8 mouse cellular contexts compared by ENCODE assay signal in the genomic region with DNA sequence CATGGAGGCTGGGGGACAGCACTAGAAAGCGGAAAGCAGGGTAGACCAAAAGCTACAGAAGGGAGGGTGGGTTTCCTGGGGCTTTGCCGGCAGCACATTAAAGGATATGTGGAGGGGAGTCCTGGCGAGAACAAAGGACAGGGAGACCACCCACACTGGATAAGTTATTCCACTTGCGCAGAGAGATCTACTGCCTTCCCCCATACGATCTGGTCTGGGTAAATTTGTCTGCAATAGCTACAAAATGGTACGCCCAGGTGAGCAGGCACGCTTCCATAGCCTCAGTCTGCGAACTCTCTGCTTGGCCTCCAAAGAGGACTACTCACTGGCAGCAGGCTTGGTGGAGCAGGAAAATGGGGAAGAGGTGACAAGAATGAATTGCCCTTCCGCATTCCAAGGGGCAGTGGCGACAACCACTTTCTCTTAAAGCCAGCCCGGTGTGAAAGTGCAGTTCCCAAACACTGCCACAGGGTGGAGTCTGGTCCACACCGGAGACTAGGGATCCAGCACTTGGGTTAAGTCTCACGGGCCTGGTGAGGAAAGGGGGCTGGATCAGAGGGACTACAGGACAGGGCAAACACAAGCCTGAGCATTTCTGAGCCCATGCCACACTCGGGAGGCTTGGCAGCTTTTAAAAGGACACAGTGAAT. TPM values are rescaled to one million over a fixed set of nuclear protein-coding genes. Genes with fewer than 3 reads are reported as not detected.
DNase-seq lines count a peak whose midpoint lies in the region; ATAC-seq and TF ChIP-seq lines count a peak whose summit lies in the region.

No protein-coding gene starts in this region.

- peak overlapping the region; percentile 14; the same call in 1 of the 2 replicates for H3K9ac ChIP-seq in forebrain, postnatal 0 days

- peak; percentile 78 for TF ChIP-seq CTCF in G1E (IDR thresholded peaks at IDR 0.05; ENCODE audit: low read depth, low read length)
- TF ChIP-seq CTCF in cerebellum, adult 2 months (IDR thresholded peaks at IDR 0.05; ENCODE audit: borderline replicate concordance, insufficient read depth, low read depth, low read length) = peak; percentile 96
- TF ChIP-seq CTCF in forebrain, postnatal 0 days (IDR thresholded peaks at IDR 0.05; ENCODE audit: low read depth) = peak; percentile 96
- peak; percentile 99 for TF ChIP-seq CTCF in layer of hippocampus, adult 2 months (conservative IDR thresholded peaks at IDR 0.05)
- TF ChIP-seq CTCF in lung, adult 2 months (IDR thresholded peaks at IDR 0.05; ENCODE audit: insufficient read depth, low read length) = peak; percentile 95
- TF ChIP-seq CTCF in olfactory bulb, adult 2 months (IDR thresholded peaks at IDR 0.05; ENCODE audit: insufficient read depth, low read depth, low read length) = peak; percentile 87
- TF ChIP-seq CTCF in thymus, adult 2 months (IDR thresholded peaks at IDR 0.05; ENCODE audit: borderline replicate concordance, control insufficient read depth, extremely low read depth, insufficient read depth, low read length, poor library complexity) = peak; percentile 88; the same call in 1 of the 2 replicates

- WGBS in cerebellum, adult 2 months = 11% methylated on average over 14 of the region's 14 CpGs
- 12% methylated on average over 14 of the region's 14 CpGs for WGBS in forebrain, postnatal 0 days
- 16% methylated on average over 14 of the region's 14 CpGs for WGBS in lung, adult 2 months
- 13% methylated on average over 14 of the region's 14 CpGs for WGBS in olfactory bulb, adult 2 months
- WGBS in thymus, adult 2 months = 35% methylated on average over 14 of the region's 14 CpGs

- DNase-seq in G1E (ENCODE audit: low spot score) = peak; percentile 70
- DNase-seq in cerebellum, adult 2 months = peak; percentile 83 to 91
- peak; percentile 83 for DNase-seq in forebrain, postnatal 0 days
- peak; percentile 91 for DNase-seq in heart, postnatal 4 days
- peak; percentile 58 to 85 for DNase-seq in layer of hippocampus, adult 2 months (ENCODE audit: low spot score in 2 of 2)
- DNase-seq in lung, adult 2 months = peak; percentile 86
- DNase-seq in thymus, adult 2 months = peak; percentile 83

- H3K4me3 ChIP-seq in G1E (ENCODE audit: low read depth, low read length) = no peak overlapping the region; the same call in 1 of the 2 replicates
- peak overlapping the region; percentile 54 for H3K4me3 ChIP-seq in cerebellum, adult 2 months (replicated peaks; ENCODE audit: insufficient read depth, low read depth, low read length)
- H3K4me3 ChIP-seq in forebrain, postnatal 0 days (ENCODE audit: low read depth, low read length) = peak overlapping the region; percentile 19
- peak overlapping the region; percentile 43 for H3K4me3 ChIP-seq in layer of hippocampus, adult 2 months
- H3K4me3 ChIP-seq in lung, adult 2 months (replicated peaks; ENCODE audit: extremely low read depth, low read depth, low read length) = peak overlapping the region; percentile 22
- peak overlapping the region; percentile 39 for H3K4me3 ChIP-seq in olfactory bulb, adult 2 months (ENCODE audit: insufficient read depth, low read depth, low read length)
- H3K4me3 ChIP-seq in thymus, adult 2 months (ENCODE audit: control insufficient read depth, insufficient read depth, low read length) = peak overlapping the region; percentile 22; the same call in 1 of the 2 replicates

- no peaks in the 10 kb centered on the region for H3K36me3 ChIP-seq in G1E (replicated peaks)
- no peaks in the 10 kb centered on the region for H3K36me3 ChIP-seq in forebrain, postnatal 0 days (ENCODE audit: insufficient read depth)
- no peaks in the 10 kb centered on the region for H3K36me3 ChIP-seq in thymus, adult 2 months (ENCODE audit: control insufficient read depth, insufficient read depth, low read length)

- peaks cover 5% of the 10 kb centered on the region for H3K4me1 ChIP-seq in G1E (ENCODE audit: insufficient read depth, low read depth, low read length)
- peaks cover 7% of the 10 kb centered on the region for H3K4me1 ChIP-seq in cerebellum, adult 2 months (ENCODE audit: control insufficient read depth, insufficient read depth, low read length)
- H3K4me1 ChIP-seq in forebrain, postnatal 0 days (ENCODE audit: insufficient read depth) = 0 out of 2 replicates have a peak, but pooled peaks cover 5% of the 10 kb centered on the region
- peaks cover 24% of the 10 kb centered on the region for H3K4me1 ChIP-seq in lung, adult 2 months (ENCODE audit: control insufficient read depth, insufficient read depth, low read length)
- H3K4me1 ChIP-seq in olfactory bulb, adult 2 months (ENCODE audit: control insufficient read depth, insufficient read depth, low read length) = peaks cover 10% of the 10 kb centered on the region
- peaks cover 30% of the 10 kb centered on the region for H3K4me1 ChIP-seq in thymus, adult 2 months (replicated peaks; ENCODE audit: control insufficient read depth, insufficient read depth, low read length)

- no peaks in the 10 kb centered on the region for H3K9me3 ChIP-seq in G1E (replicated peaks)
- no peaks in the 10 kb centered on the region for H3K9me3 ChIP-seq in forebrain, postnatal 0 days (ENCODE audit: low read length)

- no peak for TF ChIP-seq POLR2A in cerebellum, adult 2 months (IDR thresholded peaks at IDR 0.05; ENCODE audit: borderline replicate concordance, insufficient read depth, low read length)
- no peak for TF ChIP-seq POLR2A in lung, adult 2 months (IDR thresholded peaks at IDR 0.05; ENCODE audit: borderline replicate concordance, extremely low read depth, low read depth, low read length)
- TF ChIP-seq POLR2A in olfactory bulb, adult 2 months (IDR thresholded peaks at IDR 0.05; ENCODE audit: insufficient read depth, low read depth, low read length) = no peak
- no peak for TF ChIP-seq POLR2A in thymus, adult 2 months (IDR thresholded peaks at IDR 0.05; ENCODE audit: control insufficient read depth, extremely low read depth, insufficient read depth, low read length, poor library complexity)

- peak; percentile 63; the same call in 1 of the 2 replicates for ATAC-seq in G1E (ENCODE audit: extremely low read depth, insufficient number of reproducible peaks, low FRiP score, poor library complexity, severe bottlenecking)
- peak; percentile 78 for ATAC-seq in forebrain, postnatal 0 days

- no peak overlapping the region for H3K27ac ChIP-seq in cerebellum, adult 2 months (ENCODE audit: insufficient read depth, low read length)
- H3K27ac ChIP-seq in forebrain, postnatal 0 days (ENCODE audit: low read depth, low read length) = no peak overlapping the region
- peak overlapping the region; percentile 84 for H3K27ac ChIP-seq in layer of hippocampus, adult 2 months
- no peak overlapping the region for H3K27ac ChIP-seq in olfactory bulb, adult 2 months (ENCODE audit: insufficient read depth, low read depth, low read length)
- H3K27ac ChIP-seq in thymus, adult 2 months (ENCODE audit: control insufficient read depth, insufficient read depth, low read length) = no peak overlapping the region

- peaks cover 3% of the 10 kb centered on the region; the same call in 1 of the 2 replicates for H3K27me3 ChIP-seq in G1E (ENCODE audit: insufficient read depth, low read length)
- no peaks in the 10 kb centered on the region for H3K27me3 ChIP-seq in cerebellum, adult 2 months (ENCODE audit: control insufficient read depth, insufficient read depth, low read length)
- H3K27me3 ChIP-seq in forebrain, postnatal 0 days (ENCODE audit: insufficient read depth, low read length) = no peaks in the 10 kb centered on the region
- no peaks in the 10 kb centered on the region for H3K27me3 ChIP-seq in thymus, adult 2 months (ENCODE audit: control insufficient read depth, insufficient read depth, low read length)

- H3K4me2 ChIP-seq in forebrain, postnatal 0 days (ENCODE audit: low read depth) = peak overlapping the region; percentile 48

RNA-seq across cellular contexts. Expression of a gene that starts 50.9 kb away (rescaled TPM):
- total RNA-seq in G1E (2014; fragmentation: Nextera tagmentation) (not detected in 2 replicates), G1E (2017) (0.05 and 0.06 TPM in 2 replicates)
- polyA plus RNA-seq in G1E (2012) = not detected in 2 replicates
- 7.3 and 7.9 TPM in 2 replicates for polyA plus RNA-seq in cerebellum, adult 2 months (2012; rRNA removed)
- total RNA-seq in forebrain, postnatal 0 days (2014; rRNA removed) = 56.6 and 69.6 TPM in 2 replicates
- 34.4 and 35.0 TPM in 2 replicates for polyA plus RNA-seq in forebrain, postnatal 0 days (2015; fragmentation: Nextera tagmentation; extraction: Ambion mirVana)
- total RNA-seq in heart, postnatal 4 days (2021) = 10 to 100 TPM; 61.7 to 62.6 TPM
- 10 to 100 TPM; 26.0 to 27.6 TPM for total RNA-seq in layer of hippocampus, adult 2 months (2021)
- 24.4 and 30.0 TPM in 2 replicates for polyA plus RNA-seq in lung, adult 2 months (2012; rRNA removed)
- polyA plus RNA-seq in olfactory bulb, adult 2 months (2012; ENCODE audit: insufficient read depth, insufficient read length, low replicate concordance, missing spikeins) = not detected in 2 replicates
- 27.4 and 37.2 TPM in 2 replicates for polyA plus RNA-seq in thymus, adult 2 months (2012; rRNA removed)
